Mouse (Mus musculus): ENCODE measurements at regions not wholly inside any gene's neighbourhood (a gene's known extent, or its start where the extent isn't known, plus 50 kb on each side); places are given as distances from the start of the nearest gene placed in this dataset.

- Histone ChIP-seq H3K9ac (ENCODE audit: low read length) (no peak overlapping the region), H3K27me3 (replicated peaks; ENCODE audit: control insufficient read depth, insufficient read depth, low read length) (no peaks in the 10 kb centered on the region), H3K4me3 (ENCODE audit: low read depth, low read length) (no peak overlapping the region), H3K4me1 (ENCODE audit: control insufficient read depth, insufficient read depth, low read length) (no peaks in the 10 kb centered on the region), H3K4me2 (ENCODE audit: low read length) (no peak overlapping the region), H3K36me3 (ENCODE audit: control insufficient read depth, insufficient read depth, low read length) (no peaks in the 10 kb centered on the region), H3K27ac (ENCODE audit: low read depth, low read length) (no peak overlapping the region), H3K9me3 (replicated peaks; ENCODE audit: control insufficient read depth, low read length) (no peaks in the 10 kb centered on the region)
- 71% methylated on average over 10 of the region's 10 CpGs for WGBS
- ATAC-seq (no peak), DNase-seq (ENCODE audit: low spot score) (no peak)
Measured at GRCm38 (mm10) chr1:190495741-190496520, 325.4 kb upstream of the Prox1 start.

- Histone ChIP-seq H3K9ac (ENCODE audit: low read length) (no peak overlapping the region), H3K4me3 (ENCODE audit: low read depth, low read length) (no peak overlapping the region), H3K9me3 (replicated peaks; ENCODE audit: control insufficient read depth, low read length) (no peaks in the 10 kb centered on the region), H3K27me3 (replicated peaks; ENCODE audit: control insufficient read depth, insufficient read depth, low read length) (no peaks in the 10 kb centered on the region), H3K27ac (ENCODE audit: low read depth, low read length) (no peak overlapping the region), H3K4me2 (ENCODE audit: low read length) (no peak overlapping the region), H3K36me3 (ENCODE audit: control insufficient read depth, insufficient read depth, low read length) (no peaks in the 10 kb centered on the region), H3K4me1 (ENCODE audit: control insufficient read depth, insufficient read depth, low read length) (no peaks in the 10 kb centered on the region)
- WGBS: 74% methylated on average over 7 of the region's 7 CpGs
- DNase-seq (ENCODE audit: low spot score): no peak
- no peak for ATAC-seq
Measured at GRCm38 (mm10) chr1:190486551-190487104, 316.1 kb upstream of the Prox1 start.

GRCm38 (mm10) chr1:190483366-190483765, 312.9 kb upstream of the Prox1 start:
- H3K4me3 ChIP-seq (ENCODE audit: low read depth, low read length): no peak overlapping the region
- no peaks in the 10 kb centered on the region for H3K4me1 ChIP-seq (ENCODE audit: control insufficient read depth, insufficient read depth, low read length)
- WGBS: 92% methylated on average over 13 of the region's 13 CpGs
- H3K4me2 ChIP-seq (ENCODE audit: low read length): no peak overlapping the region
- DNase-seq (ENCODE audit: low spot score) (no peak), ATAC-seq (no peak)
- no peaks in the 10 kb centered on the region; the same call in 1 of the 2 replicates for H3K9me3 ChIP-seq (replicated peaks; ENCODE audit: control insufficient read depth, low read length)
- no peaks in the 10 kb centered on the region for H3K36me3 ChIP-seq (ENCODE audit: control insufficient read depth, insufficient read depth, low read length)
- H3K9ac ChIP-seq (ENCODE audit: low read length): no peak overlapping the region
- no peak overlapping the region for H3K27ac ChIP-seq (ENCODE audit: low read depth, low read length)
- no peaks in the 10 kb centered on the region for H3K27me3 ChIP-seq (replicated peaks; ENCODE audit: control insufficient read depth, insufficient read depth, low read length)

GRCm38 (mm10) chr1:190481071-190481470, 310.6 kb upstream of the Prox1 start:
- WGBS: 83% methylated on average over 11 of the region's 11 CpGs
- Histone ChIP-seq H3K9me3 (replicated peaks; ENCODE audit: control insufficient read depth, low read length) (no peaks in the 10 kb centered on the region; the same call in 1 of the 2 replicates), H3K36me3 (ENCODE audit: control insufficient read depth, insufficient read depth, low read length) (no peaks in the 10 kb centered on the region), H3K4me1 (ENCODE audit: control insufficient read depth, insufficient read depth, low read length) (no peaks in the 10 kb centered on the region), H3K27me3 (replicated peaks; ENCODE audit: control insufficient read depth, insufficient read depth, low read length) (no peaks in the 10 kb centered on the region), H3K9ac (ENCODE audit: low read length) (no peak overlapping the region), H3K4me2 (ENCODE audit: low read length) (no peak overlapping the region), H3K4me3 (ENCODE audit: low read depth, low read length) (no peak overlapping the region), H3K27ac (ENCODE audit: low read depth, low read length) (no peak overlapping the region)
- no peak for ATAC-seq
- no peak for DNase-seq (ENCODE audit: low spot score)

- H3K9ac ChIP-seq (ENCODE audit: low read length): no peak overlapping the region
- WGBS: 68% methylated on average over 9 of the region's 9 CpGs
- no peak overlapping the region for H3K4me2 ChIP-seq (ENCODE audit: low read length)
- H3K27me3 ChIP-seq (replicated peaks; ENCODE audit: control insufficient read depth, insufficient read depth, low read length): no peaks in the 10 kb centered on the region
- no peaks in the 10 kb centered on the region; the same call in 1 of the 2 replicates for H3K9me3 ChIP-seq (replicated peaks; ENCODE audit: control insufficient read depth, low read length)
- DNase-seq (ENCODE audit: low spot score) (no peak), ATAC-seq (no peak)
- H3K36me3 ChIP-seq (ENCODE audit: control insufficient read depth, insufficient read depth, low read length): no peaks in the 10 kb centered on the region
- no peak overlapping the region for H3K4me3 ChIP-seq (ENCODE audit: low read depth, low read length)
- H3K4me1 ChIP-seq (ENCODE audit: control insufficient read depth, insufficient read depth, low read length): no peaks in the 10 kb centered on the region
- H3K27ac ChIP-seq (ENCODE audit: low read depth, low read length): no peak overlapping the region
Measured at GRCm38 (mm10) chr1:190480601-190481000, 310.1 kb upstream of the Prox1 start.

- H3K4me3 ChIP-seq (ENCODE audit: low read depth, low read length): no peak overlapping the region
- no peaks in the 10 kb centered on the region for H3K27me3 ChIP-seq (replicated peaks; ENCODE audit: control insufficient read depth, insufficient read depth, low read length)
- no peaks in the 10 kb centered on the region for H3K36me3 ChIP-seq (ENCODE audit: control insufficient read depth, insufficient read depth, low read length)
- WGBS: 89% methylated on average over 8 of the region's 8 CpGs
- DNase-seq (ENCODE audit: low spot score): no peak
- no peaks in the 10 kb centered on the region for H3K9me3 ChIP-seq (replicated peaks; ENCODE audit: control insufficient read depth, low read length)
- H3K9ac ChIP-seq (ENCODE audit: low read length): no peak overlapping the region
- H3K4me2 ChIP-seq (ENCODE audit: low read length): no peak overlapping the region
- no peaks in the 10 kb centered on the region for H3K4me1 ChIP-seq (ENCODE audit: control insufficient read depth, insufficient read depth, low read length)
- no peak for ATAC-seq
- H3K27ac ChIP-seq (ENCODE audit: low read depth, low read length): no peak overlapping the region
Measured at GRCm38 (mm10) chr1:190472761-190473160, 302.2 kb upstream of the Prox1 start.

- H3K36me3 ChIP-seq (ENCODE audit: control insufficient read depth, insufficient read depth, low read length): no peaks in the 10 kb centered on the region
- H3K27ac ChIP-seq (ENCODE audit: low read depth, low read length): no peak overlapping the region
- no peak overlapping the region for H3K9ac ChIP-seq (ENCODE audit: low read length)
- ATAC-seq (no peak), DNase-seq (ENCODE audit: low spot score) (no peak)
- 88% methylated on average over 9 of the region's 9 CpGs for WGBS
- H3K4me3 ChIP-seq (ENCODE audit: low read depth, low read length): no peak overlapping the region
- H3K9me3 ChIP-seq (replicated peaks; ENCODE audit: control insufficient read depth, low read length): no peaks in the 10 kb centered on the region
- no peaks in the 10 kb centered on the region for H3K4me1 ChIP-seq (ENCODE audit: control insufficient read depth, insufficient read depth, low read length)
- H3K4me2 ChIP-seq (ENCODE audit: low read length): no peak overlapping the region
- H3K27me3 ChIP-seq (replicated peaks; ENCODE audit: control insufficient read depth, insufficient read depth, low read length): no peaks in the 10 kb centered on the region
Measured at GRCm38 (mm10) chr1:190470336-190470735, 299.8 kb upstream of the Prox1 start.

- Histone ChIP-seq H3K27ac (ENCODE audit: low read depth, low read length) (no peak overlapping the region), H3K36me3 (ENCODE audit: control insufficient read depth, insufficient read depth, low read length) (no peaks in the 10 kb centered on the region), H3K4me3 (ENCODE audit: low read depth, low read length) (no peak overlapping the region), H3K27me3 (replicated peaks; ENCODE audit: control insufficient read depth, insufficient read depth, low read length) (no peaks in the 10 kb centered on the region), H3K4me2 (ENCODE audit: low read length) (0 out of 2 replicates have a peak overlapping the region, but pooled peaks have one; percentile 16), H3K9me3 (replicated peaks; ENCODE audit: control insufficient read depth, low read length) (no peaks in the 10 kb centered on the region), H3K4me1 (ENCODE audit: control insufficient read depth, insufficient read depth, low read length) (peaks cover 3% of the 10 kb centered on the region; the same call in 1 of the 2 replicates), H3K9ac (ENCODE audit: low read length) (no peak overlapping the region)
- DNase-seq (ENCODE audit: low spot score) (peak; percentile 25), ATAC-seq (peak; percentile 62)
- 51% methylated on average over 12 of the region's 12 CpGs for WGBS
Measured at GRCm38 (mm10) chr1:190457541-190458061, 287.1 kb upstream of the Prox1 start.

GRCm38 (mm10) chr1:190453549-190453948, 283.0 kb upstream of the Prox1 start:
- 90% methylated on average over 10 of the region's 10 CpGs for WGBS
- no peak for DNase-seq (ENCODE audit: low spot score)
- no peak overlapping the region for H3K9ac ChIP-seq (ENCODE audit: low read length)
- no peak for ATAC-seq
- H3K4me3 ChIP-seq (ENCODE audit: low read depth, low read length): no peak overlapping the region
- no peak overlapping the region for H3K27ac ChIP-seq (ENCODE audit: low read depth, low read length)
- H3K4me2 ChIP-seq (ENCODE audit: low read length): no peak overlapping the region
- H3K9me3 ChIP-seq (replicated peaks; ENCODE audit: control insufficient read depth, low read length): no peaks in the 10 kb centered on the region
- H3K4me1 ChIP-seq (ENCODE audit: control insufficient read depth, insufficient read depth, low read length): peaks cover 3% of the 10 kb centered on the region; the same call in 1 of the 2 replicates
- H3K36me3 ChIP-seq (ENCODE audit: control insufficient read depth, insufficient read depth, low read length): no peaks in the 10 kb centered on the region
- no peaks in the 10 kb centered on the region for H3K27me3 ChIP-seq (replicated peaks; ENCODE audit: control insufficient read depth, insufficient read depth, low read length)

All from forebrain, embryonic 14.5 days (tissue).